Mouse (Mus musculus) bone marrow, adult 2 months (tissue): ENCODE measurements around the gene Zfp800.

Experiments used
- CTCF ChIP-seq: fragments of 200-500 bp; IDR thresholded peaks from 2 replicates; pipeline ENCODE4 v1.5.1; 2011; ENCODE audit warnings: low read length, control low read depth; ENCODE audit not compliant: control insufficient read depth, insufficient read depth
- POLR2A ChIP-seq: fragments of 200-500 bp; IDR thresholded peaks from 2 replicates; pipeline ENCODE4 v1.6.1; 2011; ENCODE audit warnings: low read depth, mild to moderate bottlenecking, control low read depth, low read length, borderline replicate concordance; ENCODE audit not compliant: control insufficient read depth

DNA sequence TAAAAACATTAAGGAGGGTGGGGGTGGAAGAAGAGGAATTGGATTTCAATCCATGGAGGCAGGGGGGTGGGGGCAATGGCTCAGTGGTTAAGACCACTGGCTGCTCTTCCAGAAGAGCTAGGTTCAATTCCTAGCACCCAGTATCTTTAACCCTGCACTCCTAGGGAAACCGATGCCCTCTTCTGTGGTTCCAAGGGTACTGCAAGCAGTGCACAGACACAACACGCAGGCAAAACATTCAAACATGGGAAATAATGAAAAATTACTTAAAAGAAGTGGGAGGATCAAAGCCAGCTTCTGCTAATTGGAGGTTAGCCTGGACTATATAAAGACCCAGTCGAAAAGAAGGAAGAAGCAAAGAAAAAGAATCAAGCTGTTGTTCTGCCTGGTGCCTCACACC is 921 bp upstream of the Zfp800 start:
- peak; percentile 20; the same call in 1 of the 2 replicates for TF ChIP-seq CTCF
- TF ChIP-seq POLR2A, result no peak
